8 mouse cellular contexts compared by ENCODE assay signal in genomic region chr7:12834162-12835120, GRCm38 (mm10). TPM values are rescaled to one million over a fixed set of nuclear protein-coding genes. Genes with fewer than 3 reads are reported as not detected.
DNase-seq lines count a peak whose midpoint lies in the region; ATAC-seq lines count a peak whose summit lies in the region.

Gene Zfp110 (plus strand): TSS chr7:12834761.

- WGBS in intestine, embryonic 14.5 days = 4% methylated on average over 47 of the region's 47 CpGs

- no peaks in the 10 kb centered on the region for H3K4me1 ChIP-seq in intestine, embryonic 14.5 days (replicated peaks; ENCODE audit: control insufficient read depth, insufficient read depth, low read length)

- peak; percentile 97 for ATAC-seq in intestine, embryonic 14.5 days (replicated peaks; ENCODE audit: low FRiP score, low TSS enrichment, low read depth)

- peak within 1 kb of the TSS; percentile 67 for H3K27ac ChIP-seq in intestine, embryonic 14.5 days (ENCODE audit: low read depth)

- peak; percentile 85 to 86 for DNase-seq in adrenal gland, adult 18-20 months (ENCODE audit: low spot score in 2 of 2)
- DNase-seq in embryo, embryonic 11 days = peak; percentile 94
- DNase-seq in gastrocnemius, postnatal 25 days = peak; percentile 88
- peak; percentile 96 for DNase-seq in intestine, embryonic 14.5 days (ENCODE audit: low spot score)
- DNase-seq in left cerebral cortex, postnatal 14 days (ENCODE audit: low spot score in 2 of 2) = peak; percentile 80 to 84
- DNase-seq in mesoderm, embryonic 11.5 days (ENCODE audit: low read depth, low spot score) = peak; percentile 87
- DNase-seq in right cerebral cortex, postnatal 36 days (ENCODE audit: low spot score in 2 of 2) = peak; percentile 78 to 79
- peak; percentile 95 for DNase-seq in yolk sac, embryonic 10.5 days (ENCODE audit: low spot score)

- intact Hi-C loops in left cerebral cortex, postnatal 14 days (cut with DNase I) = no loop called here

- no peaks in the 10 kb centered on the region for H3K27me3 ChIP-seq in intestine, embryonic 14.5 days (replicated peaks; ENCODE audit: control insufficient read depth, insufficient read depth, low read length)

- peaks cover 35% of the 10 kb centered on the region for H3K36me3 ChIP-seq in intestine, embryonic 14.5 days (ENCODE audit: control insufficient read depth, insufficient read depth, low read length)

- peak within 1 kb of the TSS; percentile 46 for H3K4me2 ChIP-seq in intestine, embryonic 14.5 days (ENCODE audit: low read length)

- H3K9me3 ChIP-seq in intestine, embryonic 14.5 days (ENCODE audit: control insufficient read depth, low read length) = peaks cover 35% of the 10 kb centered on the region

- peak within 1 kb of the TSS; percentile 64 for H3K9ac ChIP-seq in intestine, embryonic 14.5 days (ENCODE audit: low read length)

- H3K4me3 ChIP-seq in intestine, embryonic 14.5 days (ENCODE audit: low read depth, low read length) = peak within 1 kb of the TSS; percentile 66

RNA-seq across cellular contexts. Expression of gene Zfp110, which starts in this region (rescaled TPM):
- 10 to 100 TPM; 20.0 to 27.6 TPM for total RNA-seq in adrenal gland, adult 18-20 months (2021)
- total RNA-seq in gastrocnemius, postnatal 25 days (2021) = 10 to 100 TPM in 1 of 2 experiments, 1 to 10 TPM in 1; 8.9 to 10.3 TPM
- 28.7 and 29.5 TPM in 2 replicates for polyA plus RNA-seq in intestine, embryonic 14.5 days (2014; fragmentation: Nextera tagmentation; extraction: Ambion mirVana)
- 10 to 100 TPM; 10.5 to 11.1 TPM for total RNA-seq in left cerebral cortex, postnatal 14 days (2021)

Comparison
In these comparisons a context has a peak if more than half of its experiments do, and no peak if none do; other contexts are left out.
1. Peak in every context shown above with its lines: DNase-seq, ATAC-seq, H3K4me3 ChIP-seq and H3K27ac ChIP-seq.